Mouse (Mus musculus) forebrain, embryonic 16.5 days (tissue): Measurements from ENCODE around the gene Haus8. TPM values are rescaled to one million over a fixed set of nuclear protein-coding genes. Genes with fewer than 3 reads are reported as not detected.
"Not testable (repeated sequence)": the region's sequence is repeated elsewhere in the genome, so short reads cannot be mapped to it uniquely, and the experiment has no call there.

Experiments used
- ATAC-seq: fragments of 200-750 bp; cut with Nextera tagmentation; 2 replicates; pipeline ENCODE4 v1.8.0; 2017; ENCODE audit warnings: mild to moderate bottlenecking, moderate library complexity
- H3K27ac ChIP-seq: fragments of 300-500 bp; sonication (generic); 2 replicates; pipeline ENCODE4 v1.5.1; 2014; ENCODE audit warnings: low read length, control low read depth
- H3K27me3 ChIP-seq: fragments of 300-500 bp; sonication (generic); replicated peaks from 2 replicates; pipeline ENCODE4 v1.6.1; 2014; ENCODE audit warnings: low read length; ENCODE audit not compliant: control insufficient read depth, insufficient read depth
- H3K36me3 ChIP-seq: fragments of 300-500 bp; sonication (generic); 2 replicates; pipeline ENCODE4 v1.6.1; 2014; ENCODE audit not compliant: control insufficient read depth, insufficient read depth
- H3K4me1 ChIP-seq: fragments of 300-500 bp; sonication (generic); replicated peaks from 2 replicates; pipeline ENCODE4 v1.6.1; 2014; ENCODE audit warnings: low read length; ENCODE audit not compliant: control insufficient read depth, insufficient read depth
- H3K4me2 ChIP-seq: fragments of 300-500 bp; sonication (generic); 2 replicates; pipeline ENCODE4 v1.6.1; 2014; ENCODE audit warnings: mild to moderate bottlenecking, low read length, control low read depth
- H3K4me3 ChIP-seq: fragments of 300-500 bp; sonication (generic); replicated peaks from 2 replicates; pipeline ENCODE4 v1.5.1; 2014; ENCODE audit warnings: mild to moderate bottlenecking, low read length, control low read depth
- H3K9ac ChIP-seq: fragments of 300-500 bp; sonication (generic); replicated peaks from 2 replicates; pipeline ENCODE4 v1.6.1; 2014; ENCODE audit warnings: low read depth, low read length, control low read depth
- H3K9me3 ChIP-seq: fragments of 300-500 bp; sonication (generic); 2 replicates; pipeline ENCODE4 v1.6.1; 2016; ENCODE audit warnings: low read length; ENCODE audit not compliant: control insufficient read depth
- WGBS: fragments of 180-500 bp; shearing (Covaris S2); extraction: QIAGEN DNeasy Blood & Tissue Kit; methylation state at CpG from one replicate; pipeline ENCODE4 v1.1.7; 2014; 5-methylcytosine and 5-hydroxymethylcytosine counted together
- polyA plus RNA-seq: library from polyadenylated mRNA; unstranded; fragments of >200 nt; fragmentation: Nextera tagmentation; extraction: Ambion mirVana; gene quantifications from 2 replicates; pipeline ENCODE4 v1.2.1, GENCODE M21; 2015

The Haus8 gene
- polyA plus RNA-seq, 1 experiment from 2014 or later: 56.0 TPM

DNA sequence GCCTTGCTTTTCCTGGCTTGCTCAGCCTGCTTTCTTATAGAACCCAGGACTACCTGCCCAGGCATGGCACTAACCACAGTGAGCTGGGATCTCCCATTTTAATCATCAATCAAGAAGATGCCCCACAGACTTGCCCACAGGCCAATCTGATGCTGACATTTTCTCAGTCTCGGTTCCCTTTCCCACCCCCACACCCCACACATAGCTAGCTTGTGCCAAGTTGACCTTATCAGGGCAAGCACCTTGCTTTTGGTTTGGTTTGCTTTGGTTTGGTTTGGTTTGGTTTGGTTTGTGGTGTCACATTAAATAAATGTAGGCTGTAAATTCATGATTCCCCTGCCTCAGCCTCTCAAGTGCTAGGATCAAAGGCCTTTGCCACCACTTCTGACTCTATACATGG, 34.6 kb upstream of the Haus8 start:
- no peak overlapping the region for H3K27ac ChIP-seq
- H3K9ac ChIP-seq: no peak overlapping the region
- H3K4me2 ChIP-seq: no peak overlapping the region
- WGBS: 95% methylated on average over 1 of the region's 1 CpGs
- H3K9me3 ChIP-seq: no peaks in the 10 kb centered on the region
- no peaks in the 10 kb centered on the region for H3K27me3 ChIP-seq
- ATAC-seq: no peak
- no peaks in the 10 kb centered on the region for H3K4me1 ChIP-seq
- H3K36me3 ChIP-seq: 0 out of 2 replicates have a peak, but pooled peaks cover under 1% of the 10 kb centered on the region
- H3K4me3 ChIP-seq: no peak overlapping the region

DNA sequence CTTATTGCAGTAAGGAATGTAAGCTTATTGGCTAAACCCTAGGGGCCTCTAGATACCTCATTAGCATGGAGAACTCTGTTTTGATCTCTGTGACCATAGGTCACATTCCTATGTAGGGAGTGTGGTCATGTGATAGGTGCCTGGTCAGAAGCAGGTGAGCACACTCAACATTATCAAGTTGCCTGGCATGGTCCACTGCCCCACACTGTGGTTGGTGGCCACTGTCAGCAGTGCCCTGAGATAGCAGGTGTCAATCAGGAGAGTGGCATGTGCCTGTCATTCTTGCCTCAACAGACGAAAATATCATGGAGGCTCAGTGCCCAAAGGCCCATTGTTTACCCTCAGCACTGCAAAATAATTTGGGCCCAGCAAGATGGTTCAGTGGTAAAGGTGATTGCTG, 33.3 kb upstream of the Haus8 start:
- 79% methylated on average over 1 of the region's 1 CpGs for WGBS

DNA sequence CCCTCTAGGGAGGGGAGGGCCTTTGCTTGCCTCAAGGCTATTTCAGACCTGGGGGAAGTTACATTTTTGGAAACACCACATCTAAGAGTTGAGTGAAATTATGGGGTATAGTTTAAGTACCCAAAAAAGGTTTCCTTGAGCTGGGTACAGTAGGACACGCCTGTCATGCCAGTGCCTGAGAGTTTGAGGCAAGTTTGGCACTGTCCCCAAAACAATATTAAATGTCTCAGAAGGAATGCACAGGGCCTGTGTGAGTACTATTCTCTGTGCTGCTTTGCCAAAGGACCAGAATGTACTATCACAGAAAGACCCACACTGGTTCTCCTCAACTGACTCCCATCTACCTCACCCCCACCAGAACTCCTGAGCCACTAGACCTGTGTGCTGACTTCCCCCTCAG, 30.9 kb upstream of the Haus8 start:
- H3K4me1 ChIP-seq: no peaks in the 10 kb centered on the region
- H3K4me2 ChIP-seq: no peak overlapping the region
- H3K9ac ChIP-seq: no peak overlapping the region
- peaks cover 5% of the 10 kb centered on the region; the same call in 1 of the 2 replicates for H3K36me3 ChIP-seq
- no peaks in the 10 kb centered on the region for H3K27me3 ChIP-seq
- WGBS: 97% methylated on average over 1 of the region's 1 CpGs
- no peak overlapping the region for H3K4me3 ChIP-seq
- no peaks in the 10 kb centered on the region for H3K9me3 ChIP-seq
- ATAC-seq: no peak
- no peak overlapping the region for H3K27ac ChIP-seq

More for the DNA sequence above, 33.3 kb upstream of the Haus8 start:
- Histone ChIP-seq H3K27me3 (no peaks in the 10 kb centered on the region), H3K9me3 (no peaks in the 10 kb centered on the region), H3K36me3 (peaks cover 5% of the 10 kb centered on the region; the same call in 1 of the 2 replicates), H3K4me1 (no peaks in the 10 kb centered on the region), H3K9ac (no peak overlapping the region), H3K27ac (no peak overlapping the region), H3K4me2 (no peak overlapping the region), H3K4me3 (no peak overlapping the region)
- no peak for ATAC-seq

DNA sequence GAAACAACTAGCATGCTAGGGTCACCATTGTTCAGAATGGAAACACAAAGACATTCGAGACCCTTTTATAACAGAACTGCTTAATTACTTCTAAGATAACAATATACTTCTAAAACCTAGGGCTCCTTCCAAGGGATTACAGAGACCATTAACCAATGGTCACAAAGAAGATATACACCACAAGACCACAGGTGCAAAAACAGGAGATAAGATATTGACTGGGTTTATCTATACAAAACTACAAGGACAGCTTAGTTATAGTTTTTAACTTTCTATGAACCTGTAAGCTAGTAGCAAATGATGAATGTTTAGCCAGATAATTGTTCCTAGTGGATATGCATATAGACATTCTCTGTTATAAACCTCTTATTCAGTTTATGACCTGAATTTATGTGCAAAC, 30.1 kb upstream of the Haus8 start:
- no peak overlapping the region for H3K27ac ChIP-seq
- H3K4me3 ChIP-seq: no peak overlapping the region
- no peak overlapping the region for H3K4me2 ChIP-seq
- no peak overlapping the region for H3K9ac ChIP-seq
- 97% methylated on average over 1 of the region's 1 CpGs for WGBS
- ATAC-seq: no peak
- H3K27me3 ChIP-seq: no peaks in the 10 kb centered on the region
- H3K9me3 ChIP-seq: no peaks in the 10 kb centered on the region
- H3K36me3 ChIP-seq: peaks cover 5% of the 10 kb centered on the region; the same call in 1 of the 2 replicates
- H3K4me1 ChIP-seq: no peaks in the 10 kb centered on the region

GRCm38 (mm10) chr8:71299716-71300115, 27.0 kb upstream of the Haus8 start:
- no peak overlapping the region for H3K9ac ChIP-seq
- WGBS: 97% methylated on average over 3 of the region's 3 CpGs
- ATAC-seq: no peak
- no peaks in the 10 kb centered on the region for H3K27me3 ChIP-seq
- no peak overlapping the region for H3K4me3 ChIP-seq
- no peaks in the 10 kb centered on the region for H3K4me1 ChIP-seq
- H3K36me3 ChIP-seq: peaks cover 9% of the 10 kb centered on the region
- no peak overlapping the region for H3K4me2 ChIP-seq
- H3K9me3 ChIP-seq: no peaks in the 10 kb centered on the region
- no peak overlapping the region for H3K27ac ChIP-seq

DNA sequence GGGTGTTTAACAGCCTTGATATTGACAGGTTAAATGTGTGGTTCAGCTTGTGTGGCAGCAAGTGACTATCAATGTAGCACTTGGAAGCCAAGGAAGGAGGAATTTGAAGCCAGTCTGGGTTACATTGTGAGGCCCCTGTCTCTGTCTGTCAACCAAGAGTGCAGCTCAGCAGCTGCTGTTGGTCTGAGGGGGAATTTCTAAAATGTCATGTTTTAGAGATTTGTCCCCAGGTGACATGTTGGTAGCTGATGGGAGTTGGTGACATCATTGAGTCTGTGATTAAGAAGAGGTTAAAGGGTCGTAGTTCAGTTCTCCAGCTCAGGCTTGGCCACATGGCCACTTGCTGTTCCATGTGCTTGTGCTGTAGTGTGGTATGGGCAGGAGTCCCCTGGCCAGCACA, 24.7 kb upstream of the Haus8 start:
- H3K4me2 ChIP-seq: no peak overlapping the region
- no peak overlapping the region for H3K4me3 ChIP-seq
- no peak overlapping the region for H3K9ac ChIP-seq
- ATAC-seq: no peak
- H3K9me3 ChIP-seq: no peaks in the 10 kb centered on the region
- H3K27ac ChIP-seq: no peak overlapping the region
- no peaks in the 10 kb centered on the region for H3K27me3 ChIP-seq
- WGBS: 92% methylated on average over 1 of the region's 1 CpGs
- H3K36me3 ChIP-seq: peaks cover 9% of the 10 kb centered on the region
- no peaks in the 10 kb centered on the region for H3K4me1 ChIP-seq

DNA sequence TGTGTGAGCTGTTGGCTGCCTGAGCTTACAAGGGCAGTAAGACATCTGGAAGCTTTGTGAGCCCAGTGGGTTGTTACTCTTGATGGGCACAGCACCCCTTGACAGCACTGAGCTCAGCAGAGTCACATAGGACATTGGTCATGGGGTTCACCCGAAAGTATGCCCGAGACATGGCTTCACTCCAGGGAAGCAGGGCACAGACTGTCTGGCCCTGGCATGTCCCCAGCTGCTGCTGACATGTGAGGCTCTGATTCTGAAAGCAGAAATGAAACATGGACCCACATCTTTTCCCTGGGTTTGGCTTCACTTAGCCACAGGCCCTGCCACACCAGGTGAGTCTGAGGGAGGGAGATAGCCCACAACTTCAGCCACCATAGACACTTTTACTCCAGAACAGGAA, 24.1 kb upstream of the Haus8 start:
- H3K9me3 ChIP-seq: no peaks in the 10 kb centered on the region
- no peak for ATAC-seq
- H3K4me1 ChIP-seq: no peaks in the 10 kb centered on the region
- no peak overlapping the region for H3K4me2 ChIP-seq
- no peak overlapping the region for H3K27ac ChIP-seq
- no peak overlapping the region for H3K4me3 ChIP-seq
- peaks cover 3% of the 10 kb centered on the region; the same call in 1 of the 2 replicates for H3K36me3 ChIP-seq
- 96% methylated on average over 2 of the region's 2 CpGs for WGBS
- no peak overlapping the region for H3K9ac ChIP-seq
- no peaks in the 10 kb centered on the region for H3K27me3 ChIP-seq

DNA sequence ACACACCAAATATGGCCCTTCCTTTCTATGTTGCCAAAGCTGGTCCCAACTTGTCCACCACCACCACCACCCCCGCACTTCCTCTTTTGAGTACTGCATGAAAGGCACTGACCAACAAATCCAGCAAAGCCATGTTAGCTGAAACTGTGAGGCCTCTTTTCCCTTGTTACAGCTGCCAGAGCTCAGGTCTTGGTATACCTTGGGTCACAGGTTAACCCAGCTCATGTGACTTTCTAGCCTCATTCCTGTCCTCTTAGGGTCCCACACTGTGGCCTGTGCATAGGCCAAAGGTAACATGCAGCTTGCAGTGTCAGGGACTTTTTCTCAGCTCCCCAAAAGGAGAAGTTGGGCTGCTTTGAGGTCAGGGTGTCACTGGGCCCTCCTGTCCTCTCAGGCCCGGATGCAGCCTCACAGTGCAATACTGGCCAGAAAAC, 23.5 kb upstream of the Haus8 start:
- no peak for ATAC-seq
- Histone ChIP-seq H3K4me2 (no peak overlapping the region), H3K27me3 (no peaks in the 10 kb centered on the region), H3K9ac (no peak overlapping the region), H3K9me3 (no peaks in the 10 kb centered on the region), H3K4me1 (no peaks in the 10 kb centered on the region), H3K36me3 (peaks cover 6% of the 10 kb centered on the region), H3K27ac (no peak overlapping the region), H3K4me3 (no peak overlapping the region)
- 97% methylated on average over 2 of the region's 2 CpGs for WGBS

DNA sequence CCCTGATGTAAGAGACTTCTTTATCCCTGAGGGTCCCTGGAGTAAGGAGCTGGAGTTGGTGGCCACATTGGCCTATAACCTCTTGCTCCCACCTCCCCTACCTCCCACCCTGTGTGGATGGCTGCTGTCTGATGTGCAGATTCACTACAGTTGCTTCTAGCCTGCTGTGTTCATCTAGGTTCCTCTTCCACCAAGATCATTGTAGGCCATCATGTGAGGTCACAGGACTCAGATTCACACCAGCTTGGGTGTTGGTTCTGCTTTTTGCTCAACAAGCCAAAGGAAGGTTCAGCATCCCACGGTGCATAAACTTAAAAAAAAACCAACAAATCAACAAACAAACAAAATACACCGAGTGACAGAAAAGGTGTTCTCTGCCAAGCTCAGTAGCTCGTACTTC, 21.2 kb upstream of the Haus8 start:
- WGBS: 93% methylated on average over 3 of the region's 3 CpGs
- not testable (repeated sequence) for H3K27ac ChIP-seq, H3K9me3 ChIP-seq, H3K27me3 ChIP-seq, H3K9ac ChIP-seq, H3K4me1 ChIP-seq, ATAC-seq, H3K4me2 ChIP-seq, H3K4me3 ChIP-seq
- peaks cover 13% of the 10 kb centered on the region for H3K36me3 ChIP-seq

DNA sequence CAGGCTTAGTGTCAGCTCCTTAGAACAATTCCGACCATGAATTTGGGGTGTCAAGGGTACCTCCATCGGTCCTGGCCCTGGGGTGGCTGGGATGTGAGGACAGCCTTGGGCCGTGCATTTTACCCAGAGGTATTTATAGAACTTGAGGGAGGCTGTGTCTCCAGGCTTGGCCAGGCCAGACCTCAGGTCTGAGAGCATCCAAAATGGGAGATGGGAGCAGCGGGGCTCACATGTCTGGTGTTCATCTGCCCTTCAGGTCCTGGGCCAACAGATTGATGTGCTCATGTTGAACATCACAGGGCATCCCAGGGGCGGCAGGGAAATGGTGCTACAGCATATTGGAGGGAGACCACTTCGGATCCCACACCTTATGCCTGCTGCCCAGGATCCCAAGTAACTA, 18.6 kb upstream of the Haus8 start:
- Histone ChIP-seq H3K4me2 (no peak overlapping the region), H3K4me1 (no peaks in the 10 kb centered on the region), H3K27ac (no peak overlapping the region), H3K27me3 (no peaks in the 10 kb centered on the region), H3K36me3 (peaks cover 13% of the 10 kb centered on the region), H3K9ac (no peak overlapping the region), H3K9me3 (no peaks in the 10 kb centered on the region), H3K4me3 (no peak overlapping the region)
- ATAC-seq: no peak
- 94% methylated on average over 6 of the region's 6 CpGs for WGBS
